Mouse (Mus musculus) layer of hippocampus, adult 11-12 months (tissue): ENCODE data around the gene Cacna1c.

Experiments
- DNase-seq: peaks from one replicate; pipeline ENCODE4 v3.0.0; 2022; ENCODE audit warnings: low spot score

Gene Cacna1c

GRCm38 (mm10) chr6:119196382-119197305, at the start of gene Cacna1c:
Cacna1c (minus strand) TSS chr6:119196418.
- no peak for DNase-seq

- peak; percentile 49 for DNase-seq
Measured at GRCm38 (mm10) chr6:119240871-119241705, 44.9 kb upstream of the Cacna1c start.

GRCm38 (mm10) chr6:119240256-119240655, 44.0 kb upstream of the Cacna1c start:
- DNase-seq: no peak

- DNase-seq: no peak
Measured at GRCm38 (mm10) chr6:119239341-119240005, 43.3 kb upstream of the Cacna1c start.

- DNase-seq: peak; percentile 73
Measured at GRCm38 (mm10) chr6:119237427-119237989, 41.3 kb upstream of the Cacna1c start.

- DNase-seq: no peak
Measured at GRCm38 (mm10) chr6:119236241-119236640, 40.0 kb upstream of the Cacna1c start, which contains the start of gene Cacna2d4. Cacna2d4 (plus strand) TSS chr6:119236526.

- DNase-seq: no peak
Measured at GRCm38 (mm10) chr6:119235441-119235840, 39.2 kb upstream of the Cacna1c start.

GRCm38 (mm10) chr6:119233066-119233465, 36.8 kb upstream of the Cacna1c start:
- DNase-seq: no peak

- no peak for DNase-seq
Measured at GRCm38 (mm10) chr6:119228861-119229603, 32.8 kb upstream of the Cacna1c start.

GRCm38 (mm10) chr6:119227001-119227400, 30.8 kb upstream of the Cacna1c start:
- no peak for DNase-seq

- no peak for DNase-seq
Measured at GRCm38 (mm10) chr6:119225731-119226130, 29.5 kb upstream of the Cacna1c start.

- DNase-seq: no peak
Measured at GRCm38 (mm10) chr6:119225226-119225625, 29.0 kb upstream of the Cacna1c start.

GRCm38 (mm10) chr6:119224451-119225195, 28.4 kb upstream of the Cacna1c start:
- DNase-seq: no peak

- peak; percentile 76 for DNase-seq
Measured at GRCm38 (mm10) chr6:119220297-119220696, 24.1 kb upstream of the Cacna1c start.

- no peak for DNase-seq
Measured at GRCm38 (mm10) chr6:119219237-119219870, 23.1 kb upstream of the Cacna1c start.

- no peak for DNase-seq
Measured at GRCm38 (mm10) chr6:119218591-119218990, 22.4 kb upstream of the Cacna1c start.

GRCm38 (mm10) chr6:119217661-119218060, 21.4 kb upstream of the Cacna1c start:
- no peak for DNase-seq

GRCm38 (mm10) chr6:119215040-119215613, 18.9 kb upstream of the Cacna1c start:
- DNase-seq: no peak

- no peak for DNase-seq
Measured at GRCm38 (mm10) chr6:119214190-119214589, 18.0 kb upstream of the Cacna1c start.
